Mouse (Mus musculus) common myeloid progenitor, adult 5-6 weeks (primary cell): ENCODE results near the gene Srrm4. TPM values are rescaled to one million over a fixed set of nuclear protein-coding genes. Genes with fewer than 3 reads are reported as not detected.

Source experiments
- ATAC-seq: replicated peaks from 2 replicates; pipeline ENCODE4 v1.8.0; 2016; ENCODE audit warnings: low read depth, mild to moderate bottlenecking, moderate TSS enrichment, inconsistent platforms; ENCODE audit not compliant: poor library complexity, severe bottlenecking
- total RNA-seq: library from RNA; stranded (forward); fragments of 200-1000, 187-1606 nt; gene quantifications from 2 replicates; pipeline ENCODE4 v1.2.3, GENCODE M21; 2017

Srrm4 gene
- total RNA-seq, result not detected in 2 replicates

GRCm38 (mm10) chr5:116591346-116592048, at the start of gene Srrm4:
Gene Srrm4, minus strand, starts transcription at chr5:116591817.
- peak; percentile 47 for ATAC-seq

GRCm38 (mm10) chr5:116592801-116593430, 1.3 kb upstream of the Srrm4 start:
- peak; percentile 68 for ATAC-seq

- no peak for ATAC-seq
Measured at GRCm38 (mm10) chr5:116592049-116592800, 608 bp upstream of the Srrm4 start.

GRCm38 (mm10) chr5:116590698-116591097, 919 bp downstream of the Srrm4 start:
- no peak for ATAC-seq

GRCm38 (mm10) chr5:116589631-116590030, 2.0 kb downstream of the Srrm4 start:
- no peak for ATAC-seq

GRCm38 (mm10) chr5:116588836-116589235, 2.8 kb downstream of the Srrm4 start:
- no peak for ATAC-seq

GRCm38 (mm10) chr5:116579533-116579932, 12.1 kb downstream of the Srrm4 start:
- ATAC-seq, result no peak

- no peak for ATAC-seq
Measured at GRCm38 (mm10) chr5:116577082-116577481, 14.5 kb downstream of the Srrm4 start.

GRCm38 (mm10) chr5:116573307-116573706, 18.3 kb downstream of the Srrm4 start:
- ATAC-seq, result no peak

- ATAC-seq, result no peak
Measured at GRCm38 (mm10) chr5:116571936-116572335, 19.7 kb downstream of the Srrm4 start.

- no peak for ATAC-seq
Measured at GRCm38 (mm10) chr5:116571232-116571861, 20.3 kb downstream of the Srrm4 start.

GRCm38 (mm10) chr5:116570566-116570965, 21.1 kb downstream of the Srrm4 start:
- ATAC-seq, result no peak

GRCm38 (mm10) chr5:116569629-116570028, 22.0 kb downstream of the Srrm4 start:
- ATAC-seq, result no peak

GRCm38 (mm10) chr5:116568050-116568449, 23.6 kb downstream of the Srrm4 start:
- ATAC-seq, result no peak

GRCm38 (mm10) chr5:116567298-116567697, 24.3 kb downstream of the Srrm4 start:
- no peak for ATAC-seq

GRCm38 (mm10) chr5:116566385-116567045, 25.1 kb downstream of the Srrm4 start:
- ATAC-seq, result no peak

GRCm38 (mm10) chr5:116565573-116565972, 26.0 kb downstream of the Srrm4 start:
- no peak for ATAC-seq

- no peak for ATAC-seq
Measured at GRCm38 (mm10) chr5:116564391-116564790, 27.2 kb downstream of the Srrm4 start.

GRCm38 (mm10) chr5:116563713-116564112, 27.9 kb downstream of the Srrm4 start:
- ATAC-seq, result no peak

- ATAC-seq, result no peak
Measured at GRCm38 (mm10) chr5:116559091-116559490, 32.5 kb downstream of the Srrm4 start.
